Mouse (Mus musculus) myocyte (in vitro differentiated cells): ENCODE measurements around the gene 0610012G03Rik.

Experiments used
- E2F4 ChIP-seq: IDR thresholded peaks from one replicate; pipeline ENCODE4 v1.6.1; 2011; ENCODE audit warnings: mild to moderate bottlenecking, control low read depth, moderate library complexity; ENCODE audit not compliant: insufficient read depth
- MAX ChIP-seq: IDR thresholded peaks from one replicate; pipeline ENCODE4 v1.6.1; 2011; ENCODE audit warnings: low read depth, mild to moderate bottlenecking, control low read depth
- MYOG ChIP-seq, 3 experiments: IDR thresholded peaks; one replicate each; pipeline ENCODE4 v1.6.1; 2011; ENCODE audit warnings: control low read depth in 2 of 3, low read depth in 2 of 3, mild to moderate bottlenecking in 2 of 3; ENCODE audit not compliant: insufficient read length in 2 of 3, control insufficient read depth in 1 of 3, insufficient read depth in 1 of 3

- TF ChIP-seq MYOG (IDR thresholded peaks at IDR 0.05; ENCODE audit: control insufficient read depth in 1 of 3, insufficient read depth in 1 of 3, insufficient read length in 2 of 3, low read depth in 2 of 3) (no peak), E2F4 (no peak), MAX (no peak)
These were observed 21.6 kb downstream of the 0610012G03Rik start for GRCm38 (mm10) chr16:31926547-31927182.
